Mouse (Mus musculus) MEL (cell line): Measurements from ENCODE around the gene Kel. TPM values are rescaled to one million over a fixed set of nuclear protein-coding genes. Genes with fewer than 3 reads are reported as not detected.

Experiments used
- DNase-seq: peaks from one replicate; pipeline ENCODE4 v3.0.0; 2011; ENCODE audit warnings: low read depth, low spot score
- H3K27ac ChIP-seq: 2 replicates; pipeline ENCODE4 v1.5.1; 2012; ENCODE audit warnings: low read depth, mild to moderate bottlenecking, control low read depth, low read length, moderate library complexity; ENCODE audit not compliant: control insufficient read depth
- H3K27me3 ChIP-seq, 2 experiments: fragments of 150-350 bp in 1 of 2; sonication (generic) in 1 of 2; 2 replicates each; pipeline ENCODE4 v1.6.1; 2012; ENCODE audit warnings: low read length in 2 of 2, mild to moderate bottlenecking in 2 of 2, improper control_type of control experiment in 1 of 2, moderate library complexity in 1 of 2; ENCODE audit not compliant: insufficient read depth in 2 of 2, control insufficient read depth in 1 of 2
- H3K36me3 ChIP-seq, 2 experiments: 2 replicates each; pipeline ENCODE4 v1.6.1; 2012 to 2014; ENCODE audit warnings: low read length in 2 of 2, improper control_type of control experiment in 1 of 2, inconsistent platforms in 1 of 2, mild to moderate bottlenecking in 1 of 2; ENCODE audit not compliant: insufficient read depth in 2 of 2, control insufficient read depth in 1 of 2
- H3K4me1 ChIP-seq, 2 experiments: fragments of 150-350 bp in 1 of 2; sonication (generic) in 1 of 2; 2 replicates each; pipeline ENCODE4 v1.6.1; 2012; ENCODE audit warnings: low read length in 2 of 2, improper control_type of control experiment in 1 of 2, mild to moderate bottlenecking in 1 of 2; ENCODE audit not compliant: insufficient read depth in 2 of 2, control insufficient read depth in 1 of 2
- H3K4me3 ChIP-seq, 2 experiments: fragments of 150-350 bp in 1 of 2; sonication (generic) in 1 of 2; 2 replicates each; pipeline ENCODE4 v1.5.1; 2012; ENCODE audit warnings: low read depth in 2 of 2, low read length in 2 of 2, mild to moderate bottlenecking in 2 of 2, moderate library complexity in 2 of 2, control low read depth in 1 of 2, improper control_type of control experiment in 1 of 2; ENCODE audit not compliant: control insufficient read depth in 1 of 2, insufficient read depth in 1 of 2
- H3K79me2 ChIP-seq: 2 replicates; pipeline ENCODE4 v1.6.1; 2012; ENCODE audit warnings: mild to moderate bottlenecking, low read length, moderate library complexity; ENCODE audit not compliant: control insufficient read depth, poor library complexity, insufficient read depth
- H3K9ac ChIP-seq: 2 replicates; pipeline ENCODE4 v1.6.1; 2012; ENCODE audit warnings: low read depth, mild to moderate bottlenecking, control low read depth, low read length, moderate library complexity; ENCODE audit not compliant: control insufficient read depth, poor library complexity, severe bottlenecking
- H3K9me3 ChIP-seq: fragments of 150-350 bp; sonication (generic); replicated peaks from 2 replicates; pipeline ENCODE4 v1.6.1; 2012; ENCODE audit warnings: mild to moderate bottlenecking, low read length, improper control_type of control experiment, moderate library complexity; ENCODE audit not compliant: insufficient read depth
- CHD1 ChIP-seq: IDR thresholded peaks from 2 replicates; pipeline ENCODE4 v1.6.1; 2012; ENCODE audit warnings: low read depth, mild to moderate bottlenecking, inconsistent platforms, low read length, improper control_type of control experiment
- CHD2 ChIP-seq: IDR thresholded peaks from 2 replicates; pipeline ENCODE4 v1.6.1; 2011; ENCODE audit warnings: low read length, improper control_type of control experiment
- CTCF ChIP-seq, 3 experiments: IDR thresholded peaks in 2 of 3; conservative IDR thresholded peaks in 1 of 3; 2 replicates each; pipeline ENCODE4 v1.5.1; 2011 to 2012; ENCODE audit warnings: low read length in 3 of 3, low read depth in 2 of 3, mild to moderate bottlenecking in 2 of 3, improper control_type of control experiment in 1 of 3, inconsistent platforms in 1 of 3, mixed read lengths in 1 of 3, moderate library complexity in 1 of 3; ENCODE audit not compliant: control insufficient read depth in 1 of 3, insufficient read depth in 1 of 3, poor library complexity in 1 of 3, severe bottlenecking in 1 of 3
- EP300 ChIP-seq, 2 experiments: IDR thresholded peaks; 2 replicates each; pipeline ENCODE4 v1.6.1; 2011; ENCODE audit warnings: improper control_type of control experiment in 2 of 2, low read length in 2 of 2, low read depth in 1 of 2, mild to moderate bottlenecking in 1 of 2
- ETS1 ChIP-seq: IDR thresholded peaks from 2 replicates; pipeline ENCODE4 v1.6.1; 2012; ENCODE audit warnings: low read depth, mild to moderate bottlenecking, inconsistent platforms, low read length, improper control_type of control experiment, moderate library complexity
- GABPA ChIP-seq: IDR thresholded peaks from 2 replicates; pipeline ENCODE4 v1.6.1; 2012; ENCODE audit warnings: low read depth, mild to moderate bottlenecking, inconsistent platforms, low read length, improper control_type of control experiment, moderate library complexity
- GATA1 ChIP-seq: IDR thresholded peaks from 2 replicates; pipeline ENCODE4 v1.6.1; 2011; ENCODE audit warnings: low read depth, low read length, improper control_type of control experiment
- HCFC1 ChIP-seq: IDR thresholded peaks from 2 replicates; pipeline ENCODE4 v1.6.1; 2012; ENCODE audit warnings: low read depth, mild to moderate bottlenecking, inconsistent platforms, low read length, improper control_type of control experiment, moderate library complexity
- MAFK ChIP-seq: IDR thresholded peaks from 2 replicates; pipeline ENCODE4 v1.6.1; 2011; ENCODE audit warnings: low read depth, mild to moderate bottlenecking, low read length, improper control_type of control experiment, borderline replicate concordance
- MAX ChIP-seq: IDR thresholded peaks from 2 replicates; pipeline ENCODE4 v1.6.1; 2011; ENCODE audit warnings: low read length, improper control_type of control experiment
- MEF2A ChIP-seq: IDR thresholded peaks from 2 replicates; pipeline ENCODE4 v1.6.1; 2014; ENCODE audit warnings: low read depth, mild to moderate bottlenecking, inconsistent platforms, low read length, improper control_type of control experiment; ENCODE audit not compliant: poor library complexity, insufficient replicate concordance, severe bottlenecking; ENCODE audit errors: extremely low read depth
- MXI1 ChIP-seq: IDR thresholded peaks from 2 replicates; pipeline ENCODE4 v1.6.1; 2011; ENCODE audit warnings: mild to moderate bottlenecking, low read depth, low read length, improper control_type of control experiment
- MYC ChIP-seq: IDR thresholded peaks from 2 replicates; pipeline ENCODE4 v1.6.1; 2011; ENCODE audit warnings: low read depth, mild to moderate bottlenecking, low read length, improper control_type of control experiment, moderate library complexity
- NELFE ChIP-seq: IDR thresholded peaks from 2 replicates; pipeline ENCODE4 v1.6.1; 2011; ENCODE audit warnings: low read depth, low read length, improper control_type of control experiment
- NRF1 ChIP-seq: IDR thresholded peaks from 2 replicates; pipeline ENCODE4 v1.6.1; 2014; ENCODE audit warnings: low read depth, mild to moderate bottlenecking, inconsistent platforms, low read length, improper control_type of control experiment, moderate library complexity; ENCODE audit not compliant: poor library complexity, insufficient read depth, severe bottlenecking
- POLR2A ChIP-seq, 2 experiments: IDR thresholded peaks; 2 replicates each; pipeline ENCODE4 v1.6.1; 2011 to 2012; ENCODE audit warnings: low read length in 2 of 2, mild to moderate bottlenecking in 2 of 2, control low read depth in 1 of 2, improper control_type of control experiment in 1 of 2, low read depth in 1 of 2, moderate library complexity in 1 of 2; ENCODE audit not compliant: control insufficient read depth in 1 of 2, insufficient read depth in 1 of 2, poor library complexity in 1 of 2
- POLR2AphosphoS5 ChIP-seq: IDR thresholded peaks from 2 replicates; pipeline ENCODE4 v1.6.1; 2012; ENCODE audit warnings: low read depth, borderline replicate concordance, mild to moderate bottlenecking, inconsistent platforms, low read length, moderate library complexity, mixed read lengths
- RCOR1 ChIP-seq: IDR thresholded peaks from 2 replicates; pipeline ENCODE4 v1.6.1; 2012; ENCODE audit warnings: low read depth, mild to moderate bottlenecking, inconsistent platforms, low read length, improper control_type of control experiment
- SMC3 ChIP-seq: IDR thresholded peaks from 2 replicates; pipeline ENCODE4 v1.6.1; 2011; ENCODE audit warnings: low read depth, low read length, improper control_type of control experiment
- TCF12 ChIP-seq: IDR thresholded peaks from 2 replicates; pipeline ENCODE4 v1.6.1; 2014; ENCODE audit warnings: low read depth, mild to moderate bottlenecking, inconsistent platforms, low read length, improper control_type of control experiment, moderate library complexity
- UBTF ChIP-seq: IDR thresholded peaks from 2 replicates; pipeline ENCODE4 v1.6.1; 2012; ENCODE audit warnings: low read depth, mild to moderate bottlenecking, inconsistent platforms, low read length, improper control_type of control experiment, moderate library complexity, borderline replicate concordance; ENCODE audit not compliant: insufficient read depth
- USF1 ChIP-seq: IDR thresholded peaks from 2 replicates; pipeline ENCODE4 v1.6.1; 2014; ENCODE audit warnings: low read depth, mild to moderate bottlenecking, inconsistent platforms, low read length, improper control_type of control experiment, moderate library complexity
- ZC3H11A ChIP-seq: IDR thresholded peaks from 2 replicates; pipeline ENCODE4 v1.6.1; 2012; ENCODE audit warnings: low read depth, mild to moderate bottlenecking, inconsistent platforms, low read length, improper control_type of control experiment
- ZKSCAN1 ChIP-seq: IDR thresholded peaks from 2 replicates; pipeline ENCODE4 v1.6.1; 2012; ENCODE audit warnings: low read depth, mild to moderate bottlenecking, inconsistent platforms, low read length, improper control_type of control experiment, moderate library complexity
- ZNF384 ChIP-seq: IDR thresholded peaks from 2 replicates; pipeline ENCODE4 v1.6.1; 2012; ENCODE audit warnings: low read depth, mild to moderate bottlenecking, inconsistent platforms, low read length, improper control_type of control experiment
- polyA plus RNA-seq, 2 experiments: library from polyadenylated mRNA; stranded (reverse) in 1 of 2; unstranded in 1 of 2; fragments of >175 nt in 1 of 2; fragments of >200 nt in 1 of 2; gene quantifications; 2 replicates each; pipeline versions ENCODE4 v1.2.1 to v1.2.4; 2012; ENCODE audit warnings: low replicate concordance in 2 of 2, low read depth in 1 of 2; ENCODE audit not compliant: insufficient read length in 2 of 2, insufficient read depth in 1 of 2, missing spikeins in 1 of 2
- total RNA-seq: library from RNA; depleted of rRNA; stranded (reverse); fragments of 300-350 nt; gene quantifications from 2 replicates; pipeline ENCODE4 v1.2.3, GENCODE M21; 2012

The Kel gene
- total and polyA plus RNA-seq, 3 experiments = 31.0 to 79.6 TPM; not detected in 1

- Histone ChIP-seq H3K9me3 (no peaks in the 10 kb centered on the region), H3K36me3 (no peaks in the 10 kb centered on the region; a peak in 1 of 4 replicates), H3K4me1 (peaks cover 0 to 4% of the 10 kb centered on the region in 2 experiments; a peak in 1 of 4 replicates), H3K9ac (no peak overlapping the region), H3K27me3 (no peaks in the 10 kb centered on the region), H3K79me2 (no peaks in the 10 kb centered on the region), H3K4me3 (no peak overlapping the region), H3K27ac (no peak overlapping the region)
- TF ChIP-seq MAFK (no peak), HCFC1 (no peak), GATA1 (peak; percentile 29; the same call in 1 of the 2 replicates), EP300 (IDR thresholded peaks at IDR 0.05; ENCODE audit: low read depth in 1 of 2, low read length in 2 of 2) (peak; percentile 12 to 57; a peak in 1 of 4 replicates), MYC (no peak), MXI1 (no peak), ZKSCAN1 (no peak), MAX (no peak), SMC3 (no peak), ETS1 (no peak), RCOR1 (0 out of 2 replicates have a peak, but pooled peaks have one; percentile 21), UBTF (no peak), NRF1 (no peak), NELFE (no peak), ZC3H11A (no peak), MEF2A (no peak), USF1 (no peak), ZNF384 (no peak), CTCF (IDR thresholded peaks at IDR 0.05 in 2 of 3, conservative IDR thresholded peaks at IDR 0.05 in 1 of 3; ENCODE audit: control insufficient read depth in 1 of 3, insufficient read depth in 1 of 3, low read depth in 2 of 3, low read length in 3 of 3, poor library complexity in 1 of 3, severe bottlenecking in 1 of 3) (no peak), GABPA (no peak), POLR2AphosphoS5 (no peak), CHD1 (no peak), TCF12 (peak; percentile 47; the same call in 1 of the 2 replicates), POLR2A (IDR thresholded peaks at IDR 0.05; ENCODE audit: control insufficient read depth in 1 of 2, insufficient read depth in 1 of 2, low read depth in 1 of 2, low read length in 2 of 2, poor library complexity in 1 of 2) (no peak), CHD2 (no peak)
- peak; percentile 24 for DNase-seq
Measured at GRCm38 (mm10) chr6:41658487-41658886, 45.7 kb downstream of the Kel start.
